Mouse (Mus musculus) CD8-positive naive resting alpha-beta T cell, adult 2 months (primary cell): ENCODE measurements at regions not wholly inside any gene's neighbourhood (a gene's known extent, or its start where the extent isn't known, plus 50 kb on each side); places are given as distances from the start of the nearest gene placed in this dataset.

ENCODE experiments used
- DNase-seq, 2 experiments: peaks; one replicate each; pipeline ENCODE4 v3.0.0; 2022; ENCODE audit warnings: low read depth in 2 of 2, low spot score in 2 of 2

- DNase-seq: no peak
Measured at GRCm38 (mm10) chr9:63896073-63896807, 125.6 kb downstream of the Smad6 start.

GRCm38 (mm10) chr9:63892235-63892971, 129.5 kb downstream of the Smad6 start:
- DNase-seq: no peak

DNA sequence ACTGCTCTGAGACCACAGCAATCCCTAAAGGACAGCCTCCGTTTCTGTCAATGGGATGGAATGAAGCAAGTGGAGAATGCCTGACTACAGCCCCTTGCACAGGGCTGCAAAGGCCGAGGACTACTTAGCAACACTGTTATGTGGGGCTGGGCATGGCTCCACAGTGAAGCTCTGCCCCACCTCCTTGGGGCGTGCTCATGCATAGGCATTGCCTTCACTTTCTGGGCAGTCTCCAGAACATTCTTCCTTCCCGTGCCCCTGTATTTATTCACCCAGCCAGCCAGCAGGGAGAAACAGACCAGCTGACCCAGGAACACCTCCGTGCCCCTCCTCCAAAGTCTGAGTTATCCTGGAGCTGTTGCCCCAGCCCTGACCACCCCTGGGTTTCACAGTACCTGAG, 131.1 kb downstream of the Smad6 start:
- DNase-seq: no peak

- no peak for DNase-seq
Measured at GRCm38 (mm10) chr9:63889570-63889969, 131.8 kb upstream of the Smad3 start.

- DNase-seq: no peak
Measured at GRCm38 (mm10) chr9:63884971-63885370, 127.2 kb upstream of the Smad3 start.

DNA sequence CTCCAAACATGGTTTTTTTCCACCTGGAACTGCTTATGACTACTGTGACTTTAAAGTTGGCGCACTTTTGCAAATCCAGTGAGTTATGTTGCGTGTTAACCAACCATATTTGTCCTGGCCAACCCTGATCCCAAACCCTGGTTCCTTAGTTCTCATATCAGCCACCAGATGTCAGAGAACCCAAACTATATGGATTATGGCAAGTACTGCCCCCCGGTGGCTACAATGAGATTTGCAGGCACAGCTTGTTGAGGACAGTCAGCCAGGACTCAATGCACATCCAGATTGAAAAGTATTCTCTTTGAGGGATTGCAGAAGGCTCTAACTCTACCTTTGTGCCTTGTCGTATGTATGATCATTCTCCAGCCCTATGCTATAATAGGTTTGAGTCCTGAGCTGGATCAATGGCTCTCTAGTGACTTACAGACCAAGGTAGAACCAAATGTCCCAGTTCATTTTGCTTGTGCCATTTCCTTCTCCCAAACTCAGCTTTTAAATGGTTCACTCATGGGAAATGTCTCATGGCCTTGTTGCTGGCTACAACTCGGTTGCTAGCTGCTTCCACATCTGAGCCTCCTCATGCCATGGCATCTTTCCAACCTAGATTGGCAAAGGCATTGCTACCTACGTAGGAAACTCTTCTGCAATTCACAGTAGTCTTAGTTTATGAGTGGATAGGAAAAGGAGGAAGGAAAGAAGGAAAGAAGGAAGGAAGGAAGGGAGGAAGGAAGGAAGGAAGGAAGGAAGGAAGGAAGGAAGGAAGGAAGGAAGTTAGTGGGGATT, 126.1 kb upstream of the Smad3 start:
- DNase-seq: no peak

GRCm38 (mm10) chr9:63881692-63882091, 123.9 kb upstream of the Smad3 start:
- no peak for DNase-seq

DNA sequence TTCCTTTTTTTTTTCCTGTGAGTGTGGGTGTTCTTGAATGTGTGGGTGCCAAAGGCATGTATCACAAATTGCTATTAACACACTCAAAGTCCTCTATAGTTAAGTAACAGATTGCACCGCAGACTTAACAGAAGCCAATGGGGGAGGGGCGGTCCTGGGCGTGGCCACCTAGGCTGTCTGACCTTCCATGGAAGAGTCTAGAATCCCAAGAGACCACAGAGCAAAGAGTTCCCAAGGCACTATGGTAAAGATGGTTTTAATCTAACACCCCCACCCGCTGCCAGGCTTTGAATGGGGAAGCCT, 123.4 kb upstream of the Smad3 start:
- no peak for DNase-seq

GRCm38 (mm10) chr9:63880487-63881260, 122.9 kb upstream of the Smad3 start:
- no peak for DNase-seq

DNA sequence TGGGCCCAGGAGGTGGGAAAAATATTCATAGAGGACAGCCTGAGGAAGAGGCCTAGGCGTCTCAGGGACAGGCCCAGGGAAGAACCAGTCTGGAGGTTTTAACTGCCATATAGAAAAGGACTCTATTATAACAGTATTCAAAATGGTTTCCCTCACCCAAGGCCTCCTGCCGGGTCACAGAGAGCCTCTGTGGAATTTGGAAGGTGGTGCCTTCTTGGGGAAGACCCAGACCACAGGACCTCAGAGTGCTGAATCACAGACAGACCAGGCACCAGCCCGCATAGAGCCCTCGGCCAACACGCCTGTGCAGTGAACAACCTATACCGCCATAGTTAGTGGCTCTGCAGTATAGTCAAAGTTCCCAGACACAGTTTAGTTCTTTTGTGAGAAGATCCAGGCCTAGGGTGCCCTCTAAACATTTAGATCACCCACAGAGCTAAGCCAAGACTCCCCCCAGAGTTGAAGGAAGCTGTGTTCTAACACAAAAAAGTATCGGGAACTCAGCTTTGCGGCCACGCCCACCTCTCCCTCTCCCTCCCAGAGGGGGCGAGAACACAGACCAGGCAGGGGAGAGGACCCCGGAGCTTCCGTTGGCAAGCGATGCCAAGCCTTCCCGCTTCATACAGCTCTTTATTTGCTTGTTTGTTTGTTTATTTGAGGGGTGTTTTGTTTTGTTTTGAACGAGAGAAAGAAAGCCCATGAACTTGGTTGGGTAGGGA, 122.1 kb upstream of the Smad3 start:
- DNase-seq: no peak

DNA sequence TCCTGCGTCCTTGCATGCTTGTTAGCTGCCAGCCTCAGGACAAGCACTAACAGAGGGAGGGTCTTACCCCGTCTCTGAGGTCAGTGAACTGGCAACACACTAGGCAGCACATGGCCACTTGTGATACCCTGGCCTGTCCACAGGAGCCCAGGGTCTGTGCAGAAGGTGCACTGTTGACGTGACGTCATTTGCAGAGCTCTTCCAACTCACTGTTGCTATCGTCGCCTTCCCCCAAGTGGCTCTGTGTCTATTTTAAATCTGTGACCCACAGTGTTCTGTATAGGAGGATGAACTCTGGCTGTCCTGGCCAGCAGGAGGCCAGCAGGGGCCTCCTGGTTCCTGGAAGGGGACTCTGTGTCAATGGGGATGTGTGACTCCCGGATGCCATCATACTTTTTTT, 120.1 kb upstream of the Smad3 start:
- DNase-seq: no peak

DNA sequence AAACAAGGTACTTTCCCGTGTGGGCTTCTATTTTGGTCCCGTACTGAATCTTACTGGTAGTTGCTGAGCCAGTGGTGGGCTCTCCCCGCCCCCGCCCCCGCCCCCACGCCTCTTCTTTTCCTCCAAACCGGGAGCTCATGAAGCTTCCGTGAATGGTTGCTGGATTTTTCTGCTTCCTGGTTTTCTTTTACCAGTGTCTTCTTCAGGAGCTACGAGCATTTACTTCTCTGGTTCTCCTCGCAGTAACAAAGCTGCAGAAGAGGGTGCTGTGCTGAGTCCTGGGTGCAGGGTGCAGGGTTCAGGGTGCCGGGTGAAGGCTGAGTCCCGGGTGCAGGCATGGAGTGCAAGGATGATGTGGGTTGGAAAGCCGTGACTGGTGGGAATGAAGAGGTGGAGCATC, 119.1 kb upstream of the Smad3 start:
- DNase-seq: no peak

DNA sequence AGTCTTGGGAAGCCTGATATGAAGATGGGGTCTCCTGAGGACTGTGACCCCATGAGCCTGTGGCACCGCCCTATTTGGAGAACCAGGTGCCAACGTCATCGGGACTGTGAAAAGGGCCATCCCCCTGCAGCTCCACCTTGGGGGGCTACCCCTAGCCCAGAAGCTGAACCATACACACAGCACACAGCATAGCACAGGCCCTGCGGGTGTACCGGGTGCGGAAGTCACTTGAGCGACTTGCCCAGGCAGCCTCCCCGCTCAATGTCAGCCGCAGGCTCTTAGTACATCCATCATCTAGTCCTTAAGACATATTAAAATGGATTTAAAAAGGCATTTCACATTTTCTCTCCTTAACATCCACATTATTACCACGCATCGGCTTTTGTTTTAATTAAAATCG, 118.2 kb upstream of the Smad3 start:
- no peak for DNase-seq

DNA sequence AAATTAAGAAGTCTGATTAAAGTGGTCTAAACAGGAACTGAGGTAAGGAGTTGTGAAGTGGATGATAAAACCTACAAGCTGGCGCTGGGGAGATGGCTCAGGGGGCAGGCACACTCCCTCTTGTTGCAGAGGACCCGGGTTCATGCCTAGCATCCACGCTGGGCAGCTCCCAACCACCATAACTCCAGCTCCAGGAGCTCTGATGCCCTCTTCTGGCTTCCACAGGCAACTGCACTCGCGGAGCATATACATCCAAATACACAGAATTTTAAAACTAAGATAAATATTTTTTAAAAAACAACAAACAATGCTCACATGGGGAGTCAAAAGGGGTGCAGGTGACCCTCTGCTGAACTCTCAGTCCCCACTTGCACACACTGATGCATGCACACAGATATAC, 117.4 kb upstream of the Smad3 start:
- DNase-seq: no peak

DNA sequence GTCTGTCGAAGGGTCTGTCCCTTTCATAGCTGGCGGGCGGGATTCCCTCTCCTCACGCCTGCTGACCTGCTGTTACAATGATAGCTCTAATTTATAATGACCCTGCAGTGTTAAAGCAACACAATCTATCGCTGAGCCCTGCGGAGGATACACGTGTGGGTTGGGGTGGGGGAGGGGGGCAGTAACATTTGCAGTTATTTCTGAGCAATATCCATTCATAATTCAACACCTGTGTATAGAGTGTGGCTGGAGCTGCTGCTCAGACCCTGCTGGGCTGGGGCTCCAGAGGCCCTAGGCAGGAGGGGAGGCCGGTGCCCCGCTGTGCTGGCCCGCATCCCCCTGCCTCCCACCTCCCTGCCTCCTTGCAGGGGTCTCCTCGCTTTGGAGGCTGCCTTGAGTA, 106.6 kb upstream of the Smad3 start:
- DNase-seq: no peak

GRCm38 (mm10) chr9:63863328-63863727, 105.5 kb upstream of the Smad3 start:
- DNase-seq: no peak

DNA sequence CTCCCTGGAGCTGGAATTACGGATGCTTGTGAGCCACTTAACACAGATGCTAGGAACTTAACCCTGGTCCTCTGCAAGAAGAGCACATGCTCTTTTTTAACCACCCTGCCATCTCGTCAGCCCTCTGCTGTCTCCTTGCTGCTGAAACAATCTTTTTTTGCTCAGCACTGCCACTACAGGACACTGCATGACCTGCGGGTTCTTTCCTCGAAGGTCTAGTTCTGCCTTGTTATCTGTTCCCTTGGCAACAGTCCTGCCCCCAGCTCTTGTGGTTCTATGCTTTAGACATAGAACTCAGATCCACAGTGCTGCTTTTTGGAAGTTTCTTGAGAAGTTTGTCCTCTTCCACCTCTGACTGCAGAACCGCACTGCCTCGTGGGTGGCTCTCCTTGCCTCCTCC, 104.6 kb upstream of the Smad3 start:
- DNase-seq: no peak

- no peak for DNase-seq
Measured at GRCm38 (mm10) chr9:63861418-63861817, 103.6 kb upstream of the Smad3 start.

DNA sequence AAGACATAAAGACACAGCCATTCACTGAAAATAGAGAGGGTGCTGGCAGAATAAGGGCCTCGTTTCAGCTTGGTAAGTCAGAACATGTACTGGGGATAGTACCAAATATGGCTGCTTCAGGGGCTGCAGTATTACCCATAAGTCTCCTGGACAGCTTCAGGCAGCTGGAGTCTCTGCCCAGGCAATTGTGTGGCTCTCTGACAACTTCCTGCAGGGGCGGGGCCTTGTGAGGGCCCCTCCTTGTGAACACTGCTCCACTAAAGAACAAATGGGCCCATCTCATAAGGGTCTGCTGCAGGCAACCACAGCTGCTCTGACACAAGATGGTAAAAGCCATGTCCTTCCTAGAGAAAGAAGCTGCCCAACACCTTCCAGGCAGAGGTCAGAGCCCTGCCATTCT, 102.4 kb upstream of the Smad3 start:
- DNase-seq: no peak

GRCm38 (mm10) chr9:63856065-63856736, 98.4 kb upstream of the Smad3 start:
- no peak for DNase-seq
